8 mouse cellular contexts compared by ENCODE assay signal in the genomic region with DNA sequence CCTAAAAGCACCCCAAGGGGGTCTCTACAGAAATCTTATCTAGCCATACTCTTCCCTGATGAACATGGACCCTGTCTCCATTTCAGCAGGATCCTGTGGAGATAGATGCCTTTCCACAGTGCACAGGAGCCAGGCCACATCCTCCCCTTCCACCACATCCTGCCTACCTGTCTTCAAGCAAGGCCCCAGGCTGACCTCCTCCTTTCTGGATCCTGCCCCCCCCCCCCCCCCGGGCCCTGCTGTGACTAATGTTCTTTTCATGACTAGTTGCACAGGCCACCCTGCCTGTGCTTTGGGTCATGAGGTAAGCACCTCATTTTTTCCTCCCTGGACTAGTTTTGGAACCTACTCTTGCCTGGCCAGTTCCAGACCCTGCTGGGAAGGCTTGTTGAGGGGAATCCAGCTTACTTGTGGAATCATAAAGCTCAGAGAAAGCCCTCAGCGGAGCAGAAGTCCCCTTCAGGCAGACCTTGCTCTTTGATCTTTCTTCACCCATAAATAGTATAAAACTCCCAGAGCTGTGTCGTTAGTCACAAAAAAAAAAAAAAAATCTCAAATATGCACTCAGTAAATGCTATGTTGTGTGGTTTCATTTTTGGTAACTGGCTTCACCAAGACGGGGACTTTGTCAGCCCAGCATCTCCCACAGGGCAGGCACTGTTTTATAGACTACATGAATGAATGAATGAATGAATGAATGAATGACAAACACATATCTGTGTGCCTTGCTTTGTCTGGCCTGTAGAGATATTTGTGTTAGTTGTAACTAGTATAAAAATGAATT. TPM values are rescaled to one million over a fixed set of nuclear protein-coding genes. Genes with fewer than 3 reads are reported as not detected.
DNase-seq lines count a peak whose midpoint lies in the region; ATAC-seq lines count a peak whose summit lies in the region.

No protein-coding gene starts in this region.

- H3K4me2 ChIP-seq in forebrain, embryonic 12.5 days = peak overlapping the region; percentile 88
- H3K4me2 ChIP-seq in liver, embryonic 15.5 days = peak overlapping the region; percentile 94

- no peak overlapping the region for H3K27ac ChIP-seq in forebrain, embryonic 12.5 days
- H3K27ac ChIP-seq in liver, embryonic 15.5 days (replicated peaks) = no peak overlapping the region

- H3K4me3 ChIP-seq in forebrain, embryonic 12.5 days (replicated peaks) = peak overlapping the region; percentile 76; the same call in 1 of the 2 replicates
- peak overlapping the region; percentile 77 for H3K4me3 ChIP-seq in liver, embryonic 15.5 days (replicated peaks)

- peaks cover 52% of the 10 kb centered on the region for H3K4me1 ChIP-seq in forebrain, embryonic 12.5 days
- H3K4me1 ChIP-seq in liver, embryonic 15.5 days (replicated peaks) = peaks cover 68% of the 10 kb centered on the region

- peak; percentile 89 for DNase-seq in heart, adult 11 months
- no peak for DNase-seq in heart, adult 18-20 months
- DNase-seq in 416B (ENCODE audit: low read depth) = peak; percentile 61
- no peak for DNase-seq in left cerebral cortex, adult 8-10 months (ENCODE audit: low spot score in 2 of 2)
- no peak for DNase-seq in gastrocnemius, adult 8-10 months (ENCODE audit: low spot score in 2 of 2)
- DNase-seq in frontal cortex, postnatal 10 days (ENCODE audit: low spot score in 2 of 2) = no peak

- H3K9ac ChIP-seq in forebrain, embryonic 12.5 days = no peak overlapping the region
- H3K9ac ChIP-seq in liver, embryonic 15.5 days = no peak overlapping the region

- WGBS in forebrain, embryonic 12.5 days = 67% methylated on average over 4 of the region's 4 CpGs
- 53% methylated on average over 4 of the region's 4 CpGs for WGBS in liver, embryonic 15.5 days (ENCODE audit: insufficient replicate concordance)

- ATAC-seq in forebrain, embryonic 12.5 days (ENCODE audit: low FRiP score) = no peak
- ATAC-seq in liver, embryonic 15.5 days (ENCODE audit: insufficient read depth) = no peak

- no peaks in the 10 kb centered on the region for H3K36me3 ChIP-seq in forebrain, embryonic 12.5 days (replicated peaks)
- H3K36me3 ChIP-seq in liver, embryonic 15.5 days (replicated peaks) = no peaks in the 10 kb centered on the region

- peaks cover 7% of the 10 kb centered on the region; the same call in 1 of the 2 replicates for H3K27me3 ChIP-seq in forebrain, embryonic 12.5 days
- H3K27me3 ChIP-seq in liver, embryonic 15.5 days = peaks cover 14% of the 10 kb centered on the region

- H3K9me3 ChIP-seq in forebrain, embryonic 12.5 days = no peaks in the 10 kb centered on the region
- no peaks in the 10 kb centered on the region for H3K9me3 ChIP-seq in liver, embryonic 15.5 days (replicated peaks)

RNA-seq across cellular contexts. Expression of a gene that starts 1.3 kb away (rescaled TPM):
- 10 to 100 TPM; 47.1 to 50.0 TPM for total RNA-seq in heart, adult 18-20 months (2021)
- 27.1 and 28.6 TPM in 2 replicates for polyA plus RNA-seq in forebrain, embryonic 12.5 days (2016; fragmentation: Nextera tagmentation; extraction: Ambion mirVana)
- polyA plus RNA-seq in liver, embryonic 15.5 days (2015; fragmentation: Nextera tagmentation; extraction: Ambion mirVana) = 34.5 and 43.8 TPM in 2 replicates
- 10 to 100 TPM; 33.8 to 43.3 (median 38.6) TPM for total RNA-seq in left cerebral cortex, adult 8-10 months (2022)
- 10 to 100 TPM; 13.4 to 17.6 (median 16.0) TPM for total RNA-seq in gastrocnemius, adult 8-10 months (2022)

RNA-seq across cellular contexts. Expression of a gene that starts 19.6 kb away (rescaled TPM):
- 1 to 10 TPM; 2.0 to 3.1 TPM for total RNA-seq in heart, adult 18-20 months (2021)
- 1.2 and 1.3 TPM in 2 replicates for polyA plus RNA-seq in forebrain, embryonic 12.5 days (2016; fragmentation: Nextera tagmentation; extraction: Ambion mirVana)
- polyA plus RNA-seq in liver, embryonic 15.5 days (2015; fragmentation: Nextera tagmentation; extraction: Ambion mirVana) = 0.25 and 0.40 TPM in 2 replicates
- 1 to 10 TPM; 4.3 to 8.2 (median 5.4) TPM for total RNA-seq in left cerebral cortex, adult 8-10 months (2022)
- total RNA-seq in gastrocnemius, adult 8-10 months (2022) = 1 to 10 TPM; 1.2 to 2.7 (median 2.2) TPM

RNA-seq across cellular contexts. Expression of a gene that starts 22.9 kb away (rescaled TPM):
- total RNA-seq in heart, adult 18-20 months (2021) = 1 to 10 TPM; 5.7 to 6.6 TPM
- polyA plus RNA-seq in forebrain, embryonic 12.5 days (2016; fragmentation: Nextera tagmentation; extraction: Ambion mirVana) = 1.2 and 1.4 TPM in 2 replicates
- polyA plus RNA-seq in liver, embryonic 15.5 days (2015; fragmentation: Nextera tagmentation; extraction: Ambion mirVana) = 0.70 and 0.85 TPM in 2 replicates
- 1 to 10 TPM in 1 of 4 experiments, under 1 TPM in 3; 0.51 to 1.5 (median 0.82) TPM for total RNA-seq in left cerebral cortex, adult 8-10 months (2022)
- total RNA-seq in gastrocnemius, adult 8-10 months (2022) = under 1 TPM in 2 of 4 experiments, not detected in 2; 0.40 to 0.58 TPM

RNA-seq across cellular contexts. Expression of a gene that starts 50.9 kb away (rescaled TPM):
- total RNA-seq in heart, adult 18-20 months (2021) = 10 to 100 TPM; 20.5 to 20.8 TPM
- 38.1 and 39.5 TPM in 2 replicates for polyA plus RNA-seq in forebrain, embryonic 12.5 days (2016; fragmentation: Nextera tagmentation; extraction: Ambion mirVana)
- 12.0 and 13.1 TPM in 2 replicates for polyA plus RNA-seq in liver, embryonic 15.5 days (2015; fragmentation: Nextera tagmentation; extraction: Ambion mirVana)
- 10 to 100 TPM; 43.8 to 51.8 (median 47.0) TPM for total RNA-seq in left cerebral cortex, adult 8-10 months (2022)
- 10 to 100 TPM; 11.9 to 14.7 (median 14.2) TPM for total RNA-seq in gastrocnemius, adult 8-10 months (2022)

Comparison
In these comparisons a context has a peak if more than half of its experiments do, and no peak if none do; other contexts are left out.
1. DNase-seq: peak in heart, adult 11 months (single experiment) and 416B (single experiment); none in heart, adult 18-20 months (0 of 2), left cerebral cortex, adult 8-10 months (0 of 2), gastrocnemius, adult 8-10 months (0 of 2) and frontal cortex, postnatal 10 days (0 of 2).